Mouse (Mus musculus): ENCODE measurements around the gene Ptprm. TPM values are rescaled to one million over a fixed set of nuclear protein-coding genes. Genes with fewer than 3 reads are reported as not detected.

Ptprm gene
- polyA plus RNA-seq, 1 experiment from 2014 or later = 35.9 TPM

DNA sequence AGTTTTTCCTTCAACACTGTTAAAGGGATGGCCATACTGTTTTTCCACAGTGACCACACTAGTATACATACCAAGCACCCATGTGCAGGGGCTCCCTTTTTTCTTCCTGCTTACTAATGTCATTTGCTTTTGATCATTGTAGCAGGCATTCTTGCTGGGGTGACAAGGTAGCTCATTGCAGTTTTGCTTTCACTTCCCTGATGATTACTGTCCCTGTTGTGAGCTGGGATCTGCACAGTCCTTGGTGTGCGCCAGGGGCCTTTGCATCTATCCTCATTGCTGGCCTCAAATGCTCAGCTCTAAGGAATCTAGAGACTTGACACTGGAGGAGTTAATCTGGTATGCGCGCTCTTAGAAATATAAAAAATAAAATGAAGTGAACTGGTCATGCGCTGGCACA is 147.3 kb downstream of the Ptprm start:
- 72% methylated on average over 4 of the region's 4 CpGs for WGBS
- TF ChIP-seq CTCF (IDR thresholded peaks at IDR 0.05) (no peak), EP300 (IDR thresholded peaks at IDR 0.05) (no peak)
- ATAC-seq = no peak
- Histone ChIP-seq H3K9ac (replicated peaks; ENCODE audit: low read depth) (no peak overlapping the region), H3K4me3 (ENCODE audit: low read depth, low read length) (no peak overlapping the region), H3K36me3 (ENCODE audit: insufficient read depth, low read length) (no peaks in the 10 kb centered on the region), H3K4me2 (replicated peaks; ENCODE audit: low read depth, low read length) (no peak overlapping the region), H3K4me1 (ENCODE audit: insufficient read depth, low read depth, low read length) (no peaks in the 10 kb centered on the region; the same call in 1 of the 2 replicates), H3K27me3 (replicated peaks; ENCODE audit: insufficient read depth, low read length) (no peaks in the 10 kb centered on the region), H3K27ac (ENCODE audit: low read length) (no peak overlapping the region), H3K9me3 (ENCODE audit: low read length) (no peaks in the 10 kb centered on the region)
- DNase-seq (ENCODE audit: low spot score) = no peak

GRCm38 (mm10) chr17:67201151-67201550 is 153.1 kb downstream of the Ptprm start:
- Histone ChIP-seq H3K9me3 (ENCODE audit: low read length) (no peaks in the 10 kb centered on the region), H3K4me1 (ENCODE audit: insufficient read depth, low read depth, low read length) (no peaks in the 10 kb centered on the region), H3K27me3 (replicated peaks; ENCODE audit: insufficient read depth, low read length) (no peaks in the 10 kb centered on the region), H3K36me3 (ENCODE audit: insufficient read depth, low read length) (no peaks in the 10 kb centered on the region), H3K9ac (replicated peaks; ENCODE audit: low read depth) (no peak overlapping the region), H3K27ac (ENCODE audit: low read length) (no peak overlapping the region), H3K4me2 (replicated peaks; ENCODE audit: low read depth, low read length) (no peak overlapping the region), H3K4me3 (ENCODE audit: low read depth, low read length) (no peak overlapping the region)
- DNase-seq (ENCODE audit: low spot score) (no peak), ATAC-seq (no peak)
- 65% methylated on average over 7 of the region's 7 CpGs for WGBS
- TF ChIP-seq EP300 (IDR thresholded peaks at IDR 0.05) = no peak
- TF ChIP-seq CTCF (IDR thresholded peaks at IDR 0.05) = no peak

GRCm38 (mm10) chr17:67193728-67194127 is 160.5 kb downstream of the Ptprm start:
- Histone ChIP-seq H3K4me2 (replicated peaks; ENCODE audit: low read depth, low read length) (no peak overlapping the region), H3K4me1 (ENCODE audit: insufficient read depth, low read depth, low read length) (no peaks in the 10 kb centered on the region), H3K27ac (ENCODE audit: low read length) (no peak overlapping the region), H3K9ac (replicated peaks; ENCODE audit: low read depth) (no peak overlapping the region), H3K27me3 (replicated peaks; ENCODE audit: insufficient read depth, low read length) (no peaks in the 10 kb centered on the region), H3K4me3 (ENCODE audit: low read depth, low read length) (no peak overlapping the region), H3K36me3 (ENCODE audit: insufficient read depth, low read length) (no peaks in the 10 kb centered on the region), H3K9me3 (ENCODE audit: low read length) (no peaks in the 10 kb centered on the region)
- ATAC-seq (no peak), DNase-seq (ENCODE audit: low spot score) (no peak)
- 70% methylated on average over 5 of the region's 5 CpGs for whole genome bisulfite sequencing
- TF ChIP-seq EP300 (IDR thresholded peaks at IDR 0.05) (no peak), CTCF (IDR thresholded peaks at IDR 0.05) (no peak)

GRCm38 (mm10) chr17:67188514-67188913 is 165.7 kb downstream of the Ptprm start:
- H3K27me3 ChIP-seq (replicated peaks; ENCODE audit: insufficient read depth, low read length) = no peaks in the 10 kb centered on the region
- H3K4me2 ChIP-seq (replicated peaks; ENCODE audit: low read depth, low read length) = no peak overlapping the region
- H3K27ac ChIP-seq (ENCODE audit: low read length) = no peak overlapping the region
- no peak for ATAC-seq
- no peak overlapping the region for H3K9ac ChIP-seq (replicated peaks; ENCODE audit: low read depth)
- TF ChIP-seq CTCF (IDR thresholded peaks at IDR 0.05) = no peak
- no peak for TF ChIP-seq EP300 (IDR thresholded peaks at IDR 0.05)
- no peaks in the 10 kb centered on the region for H3K36me3 ChIP-seq (ENCODE audit: insufficient read depth, low read length)
- no peaks in the 10 kb centered on the region for H3K4me1 ChIP-seq (ENCODE audit: insufficient read depth, low read depth, low read length)
- no peak overlapping the region for H3K4me3 ChIP-seq (ENCODE audit: low read depth, low read length)
- no peak for DNase-seq (ENCODE audit: low spot score)
- WGBS = 79% methylated on average over 2 of the region's 2 CpGs
- no peaks in the 10 kb centered on the region for H3K9me3 ChIP-seq (ENCODE audit: low read length)

DNA sequence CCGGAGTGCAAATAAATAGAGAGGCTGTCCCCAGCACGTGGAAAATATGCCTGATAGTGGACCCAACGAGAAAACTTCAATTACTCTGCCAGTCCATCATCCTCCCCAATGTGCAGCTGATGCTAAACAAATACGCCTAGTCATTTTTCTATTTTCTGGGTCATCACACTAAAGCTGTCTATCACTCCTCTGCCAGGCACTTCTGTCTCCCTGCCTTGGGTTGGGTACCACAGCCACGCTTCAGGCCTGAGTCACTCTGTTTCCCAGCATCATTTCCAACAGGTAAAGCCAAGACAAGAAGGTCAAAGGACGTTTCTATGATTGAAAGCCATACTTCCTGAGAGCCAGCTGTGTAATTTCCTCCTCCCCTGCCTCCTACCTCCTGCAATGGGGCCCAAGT is 167.4 kb downstream of the Ptprm start:
- no peak overlapping the region for H3K27ac ChIP-seq (ENCODE audit: low read length)
- no peak for TF ChIP-seq EP300 (IDR thresholded peaks at IDR 0.05)
- no peak for TF ChIP-seq CTCF (IDR thresholded peaks at IDR 0.05)
- ATAC-seq (no peak), DNase-seq (ENCODE audit: low spot score) (no peak)
- WGBS = 46% methylated on average over 6 of the region's 6 CpGs
- H3K4me3 ChIP-seq (ENCODE audit: low read depth, low read length) = no peak overlapping the region
- H3K9ac ChIP-seq (replicated peaks; ENCODE audit: low read depth) = no peak overlapping the region
- H3K36me3 ChIP-seq (ENCODE audit: insufficient read depth, low read length) = no peaks in the 10 kb centered on the region
- no peak overlapping the region for H3K4me2 ChIP-seq (replicated peaks; ENCODE audit: low read depth, low read length)
- no peaks in the 10 kb centered on the region for H3K9me3 ChIP-seq (ENCODE audit: low read length)
- H3K4me1 ChIP-seq (ENCODE audit: insufficient read depth, low read depth, low read length) = no peaks in the 10 kb centered on the region
- H3K27me3 ChIP-seq (replicated peaks; ENCODE audit: insufficient read depth, low read length) = no peaks in the 10 kb centered on the region

DNA sequence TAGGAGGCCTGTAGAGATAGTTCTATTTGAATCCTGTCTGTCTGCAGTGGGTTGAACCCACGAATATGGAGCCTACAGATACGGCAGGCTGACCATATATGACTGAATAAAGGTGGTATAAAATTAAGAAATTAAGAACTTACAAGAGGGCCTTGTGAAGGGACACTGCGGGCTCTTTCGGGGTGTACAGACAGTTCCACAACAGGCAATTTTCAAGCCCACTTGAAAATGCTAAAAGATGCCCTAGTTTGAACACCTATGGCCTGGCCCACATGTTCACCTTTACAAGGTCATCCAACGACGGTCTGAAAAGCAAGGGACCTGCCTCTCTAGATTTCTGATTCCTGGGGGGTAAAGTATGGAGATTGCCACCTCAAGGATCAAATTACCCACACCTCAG is 168.3 kb downstream of the Ptprm start:
- no peaks in the 10 kb centered on the region for H3K36me3 ChIP-seq (ENCODE audit: insufficient read depth, low read length)
- 76% methylated on average over 6 of the region's 6 CpGs for WGBS

GRCm38 (mm10) chr17:67179446-67179845 is 174.8 kb downstream of the Ptprm start:
- Histone ChIP-seq H3K27me3 (replicated peaks; ENCODE audit: insufficient read depth, low read length) (no peaks in the 10 kb centered on the region), H3K36me3 (ENCODE audit: insufficient read depth, low read length) (no peaks in the 10 kb centered on the region), H3K4me3 (ENCODE audit: low read depth, low read length) (no peak overlapping the region), H3K9ac (replicated peaks; ENCODE audit: low read depth) (no peak overlapping the region), H3K9me3 (ENCODE audit: low read length) (no peaks in the 10 kb centered on the region), H3K4me1 (ENCODE audit: insufficient read depth, low read depth, low read length) (no peaks in the 10 kb centered on the region), H3K4me2 (replicated peaks; ENCODE audit: low read depth, low read length) (no peak overlapping the region), H3K27ac (ENCODE audit: low read length) (no peak overlapping the region)
- TF ChIP-seq CTCF (IDR thresholded peaks at IDR 0.05) = no peak
- no peak for TF ChIP-seq EP300 (IDR thresholded peaks at IDR 0.05)
- ATAC-seq (no peak), DNase-seq (ENCODE audit: low spot score) (no peak)
- WGBS = 65% methylated on average over 1 of the region's 1 CpGs

More for the DNA sequence above, 168.3 kb downstream of the Ptprm start:
- no peaks in the 10 kb centered on the region for H3K9me3 ChIP-seq (ENCODE audit: low read length)
- H3K9ac ChIP-seq (replicated peaks; ENCODE audit: low read depth) = no peak overlapping the region
- H3K4me1 ChIP-seq (ENCODE audit: insufficient read depth, low read depth, low read length) = no peaks in the 10 kb centered on the region
- no peak overlapping the region for H3K27ac ChIP-seq (ENCODE audit: low read length)
- TF ChIP-seq CTCF (IDR thresholded peaks at IDR 0.05) = no peak
- TF ChIP-seq EP300 (IDR thresholded peaks at IDR 0.05) = no peak
- DNase-seq (ENCODE audit: low spot score) = no peak
- no peak overlapping the region for H3K4me2 ChIP-seq (replicated peaks; ENCODE audit: low read depth, low read length)
- ATAC-seq = no peak
- H3K27me3 ChIP-seq (replicated peaks; ENCODE audit: insufficient read depth, low read length) = no peaks in the 10 kb centered on the region
- no peak overlapping the region for H3K4me3 ChIP-seq (ENCODE audit: low read depth, low read length)
